Mouse (Mus musculus): ENCODE measurements around the gene Tox2. TPM values are rescaled to one million over a fixed set of nuclear protein-coding genes. Genes with fewer than 3 reads are reported as not detected.
A peak's percentile ranks its signal among the peaks of the same experiment; 100 is the strongest.

Gene Tox2
- polyA plus RNA-seq, 1 experiment from 2014 or later: 20.6 TPM

DNA sequence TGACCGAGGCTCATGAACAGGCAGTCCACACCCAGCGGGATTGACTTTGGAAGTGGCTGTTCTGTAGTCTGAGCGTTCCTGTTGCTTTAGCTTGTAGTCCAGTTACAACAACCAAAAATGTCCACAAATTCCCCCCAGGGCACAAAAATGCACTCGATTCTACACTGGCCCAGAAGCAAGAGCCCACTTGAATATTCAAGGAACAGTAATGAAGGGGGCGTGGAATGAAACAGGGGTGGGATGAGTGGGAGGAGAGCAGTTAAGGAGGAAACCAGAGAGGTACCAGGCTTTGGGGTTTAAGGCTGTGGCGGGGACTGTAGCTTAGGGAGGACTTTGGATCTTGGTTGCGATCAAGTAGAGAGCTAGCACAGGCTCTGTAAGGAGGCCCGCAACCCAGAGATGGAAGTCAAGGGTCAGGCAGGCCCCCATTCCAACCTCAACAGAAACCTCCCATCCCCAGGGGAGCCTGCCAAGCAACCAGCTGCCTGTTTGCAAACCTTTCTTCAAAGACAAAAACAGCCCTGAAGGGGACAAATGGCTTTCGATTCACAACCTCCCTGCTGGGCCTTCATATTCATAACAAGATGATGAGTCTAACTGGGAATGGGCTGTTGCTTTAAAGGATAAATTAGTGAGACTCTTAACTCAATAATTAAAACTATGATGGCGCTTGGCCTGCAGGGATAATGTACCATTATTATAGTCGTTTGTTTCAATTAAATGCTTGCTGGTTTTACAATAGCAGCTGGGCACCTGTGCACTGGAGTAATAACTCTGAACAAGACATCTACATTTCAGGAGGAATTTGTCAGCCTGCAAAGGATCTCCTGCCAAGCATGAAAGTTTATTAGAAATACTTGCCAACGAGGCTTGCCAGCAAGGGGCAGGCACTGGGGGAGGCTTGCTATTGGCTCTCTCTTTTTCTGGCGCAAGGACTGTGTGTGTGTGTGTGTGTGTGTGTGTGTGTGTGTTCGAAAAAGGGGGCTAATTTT is 97.4 kb downstream of the Tox2 start:
- Histone ChIP-seq H3K4me2 (no peak overlapping the region), H3K27ac (peak overlapping the region; percentile 75), H3K9me3 (no peaks in the 10 kb centered on the region), H3K4me3 (no peak overlapping the region), H3K9ac (no peak overlapping the region), H3K27me3 (peaks cover 78% of the 10 kb centered on the region), H3K4me1 (replicated peaks) (peaks cover 77% of the 10 kb centered on the region), H3K36me3 (no peaks in the 10 kb centered on the region)
- WGBS: 27% methylated on average over 14 of the region's 14 CpGs
- peak; percentile 71 for ATAC-seq (ENCODE audit: low FRiP score)

DNA sequence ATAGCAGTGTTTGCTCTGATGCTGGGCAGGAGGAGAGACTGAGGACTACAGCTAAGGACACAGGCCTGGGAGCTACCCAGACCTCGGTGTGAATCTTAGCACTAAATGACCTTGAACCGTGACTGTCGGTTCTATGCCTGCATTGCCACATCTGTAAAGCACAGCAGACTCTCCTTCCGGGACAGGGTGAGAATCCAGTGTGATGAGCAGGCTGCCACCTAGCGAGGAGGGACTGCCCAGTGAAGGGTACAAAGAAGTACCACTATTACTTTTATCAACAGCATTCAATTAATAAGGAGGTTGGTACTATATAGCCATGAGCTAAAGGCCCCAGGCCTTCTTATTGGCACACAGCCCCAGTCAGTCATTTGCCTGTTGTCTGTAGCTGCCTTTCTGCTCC is 98.7 kb downstream of the Tox2 start:
- WGBS: 55% methylated on average over 5 of the region's 5 CpGs
- H3K4me1 ChIP-seq (replicated peaks): peaks cover 64% of the 10 kb centered on the region
- no peak overlapping the region for H3K9ac ChIP-seq
- peak overlapping the region; percentile 25 for H3K27ac ChIP-seq
- H3K36me3 ChIP-seq: no peaks in the 10 kb centered on the region
- no peak overlapping the region for H3K4me2 ChIP-seq
- ATAC-seq (ENCODE audit: low FRiP score): no peak
- H3K27me3 ChIP-seq: peaks cover 69% of the 10 kb centered on the region
- no peaks in the 10 kb centered on the region for H3K9me3 ChIP-seq
- no peak overlapping the region for H3K4me3 ChIP-seq

DNA sequence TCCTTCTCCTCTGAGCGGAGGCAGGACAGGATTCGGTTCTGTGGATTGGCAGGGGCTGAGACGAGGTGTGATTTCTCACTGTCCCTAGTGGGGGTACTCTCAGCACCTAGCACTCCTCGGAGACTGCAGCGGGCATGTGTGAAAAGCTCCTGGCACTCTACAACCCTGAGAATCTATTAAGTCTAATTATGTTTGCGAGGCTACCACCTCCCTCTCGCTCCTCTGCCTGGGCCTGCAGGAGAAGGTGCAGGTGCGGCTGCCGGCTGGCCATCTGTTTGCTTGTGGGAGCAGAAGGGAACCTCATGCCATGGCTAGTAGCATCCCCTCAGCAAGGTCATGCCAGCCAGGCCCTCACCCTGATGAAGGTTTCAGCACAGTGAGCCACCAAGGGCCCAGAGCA is 100.1 kb downstream of the Tox2 start:
- Histone ChIP-seq H3K27ac (peak overlapping the region; percentile 40; the same call in 1 of the 2 replicates), H3K4me2 (no peak overlapping the region), H3K4me3 (no peak overlapping the region), H3K4me1 (replicated peaks) (peaks cover 51% of the 10 kb centered on the region), H3K36me3 (no peaks in the 10 kb centered on the region), H3K9ac (0 out of 2 replicates have a peak overlapping the region, but pooled peaks have one; percentile 19), H3K9me3 (no peaks in the 10 kb centered on the region), H3K27me3 (peaks cover 68% of the 10 kb centered on the region)
- 45% methylated on average over 9 of the region's 9 CpGs for WGBS
- ATAC-seq (ENCODE audit: low FRiP score): no peak

DNA sequence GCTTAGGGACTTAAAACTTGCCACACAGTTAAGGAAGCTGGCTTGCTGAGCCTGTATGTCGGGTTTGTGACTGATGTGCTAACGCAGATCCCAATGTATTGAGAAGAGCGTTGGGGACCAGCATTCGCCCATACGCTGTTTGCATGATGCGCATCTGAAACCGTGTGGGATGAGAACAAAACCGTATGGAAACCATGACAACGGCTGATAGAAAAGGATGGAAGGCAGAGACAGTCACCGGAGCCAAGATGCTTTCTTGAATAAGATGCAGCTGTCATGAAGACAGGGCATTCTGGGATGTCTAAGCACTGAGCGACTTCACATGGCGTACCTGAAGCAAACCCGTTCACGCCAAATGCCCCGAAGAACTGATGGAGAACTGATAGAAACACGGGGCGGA is 106.5 kb downstream of the Tox2 start:
- Histone ChIP-seq H3K4me1 (replicated peaks) (0 out of 2 replicates have a peak, but pooled peaks cover 8% of the 10 kb centered on the region), H3K4me2 (no peak overlapping the region), H3K9ac (no peak overlapping the region), H3K36me3 (no peaks in the 10 kb centered on the region), H3K4me3 (no peak overlapping the region), H3K9me3 (no peaks in the 10 kb centered on the region), H3K27me3 (peaks cover 30% of the 10 kb centered on the region), H3K27ac (no peak overlapping the region)
- no peak for ATAC-seq (ENCODE audit: low FRiP score)
- 61% methylated on average over 17 of the region's 17 CpGs for WGBS

DNA sequence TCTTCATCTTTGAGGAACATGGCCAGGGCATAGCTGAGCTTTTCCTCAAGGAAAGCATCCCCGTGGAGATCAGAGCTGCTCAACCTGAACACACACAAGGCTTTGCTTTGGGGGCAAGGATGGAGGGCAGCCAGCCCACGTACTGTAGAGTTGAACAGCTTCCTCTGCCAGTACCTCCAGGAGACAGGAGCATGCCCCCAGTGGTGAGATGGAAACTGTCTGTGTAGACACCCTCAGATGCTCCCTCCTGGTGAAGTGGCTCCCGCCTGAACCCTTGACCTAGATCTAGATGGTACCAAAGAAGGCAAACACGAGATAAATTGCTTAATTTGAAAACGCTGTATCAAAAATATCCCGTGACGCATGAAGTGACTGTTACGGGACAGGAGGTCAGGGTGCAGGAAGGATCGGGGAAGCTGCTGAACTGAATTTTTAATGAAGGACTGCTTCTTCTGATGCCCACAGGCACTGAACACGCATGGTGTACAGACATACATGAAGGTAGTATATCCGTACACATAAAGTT is 107.3 kb downstream of the Tox2 start:
- Histone ChIP-seq H3K9me3 (no peaks in the 10 kb centered on the region), H3K36me3 (no peaks in the 10 kb centered on the region), H3K9ac (no peak overlapping the region), H3K27me3 (peaks cover 24% of the 10 kb centered on the region), H3K4me2 (no peak overlapping the region), H3K4me1 (replicated peaks) (0 out of 2 replicates have a peak, but pooled peaks cover 8% of the 10 kb centered on the region), H3K27ac (no peak overlapping the region), H3K4me3 (no peak overlapping the region)
- WGBS: 74% methylated on average over 11 of the region's 11 CpGs
- no peak for ATAC-seq (ENCODE audit: low FRiP score)

DNA sequence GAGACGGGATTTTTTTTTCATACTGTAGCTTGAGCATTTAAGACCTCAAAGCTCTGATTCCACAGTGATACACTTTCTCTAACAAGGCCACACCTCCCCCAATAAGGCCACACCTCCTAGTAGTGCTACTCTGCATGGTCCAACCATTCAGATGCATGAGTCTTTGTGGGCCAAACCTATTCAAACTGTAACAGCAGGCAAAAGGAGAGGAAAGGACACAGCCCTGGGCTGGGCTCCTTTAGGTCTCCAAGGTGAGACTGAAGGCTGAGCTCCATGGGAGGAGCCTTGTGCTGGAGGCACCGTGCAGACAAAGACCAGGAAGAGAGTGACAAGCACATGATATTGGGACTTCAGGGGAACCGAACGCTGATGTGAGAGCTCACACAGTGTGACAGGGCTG is 114.4 kb downstream of the Tox2 start:
- WGBS: 87% methylated on average over 4 of the region's 4 CpGs
- Histone ChIP-seq H3K4me3 (no peak overlapping the region), H3K36me3 (peaks cover 17% of the 10 kb centered on the region; the same call in 1 of the 2 replicates), H3K4me1 (replicated peaks) (no peaks in the 10 kb centered on the region), H3K9ac (no peak overlapping the region), H3K9me3 (no peaks in the 10 kb centered on the region), H3K4me2 (no peak overlapping the region), H3K27ac (no peak overlapping the region), H3K27me3 (peaks cover 30% of the 10 kb centered on the region; the same call in 1 of the 2 replicates)
- ATAC-seq (ENCODE audit: low FRiP score): no peak

DNA sequence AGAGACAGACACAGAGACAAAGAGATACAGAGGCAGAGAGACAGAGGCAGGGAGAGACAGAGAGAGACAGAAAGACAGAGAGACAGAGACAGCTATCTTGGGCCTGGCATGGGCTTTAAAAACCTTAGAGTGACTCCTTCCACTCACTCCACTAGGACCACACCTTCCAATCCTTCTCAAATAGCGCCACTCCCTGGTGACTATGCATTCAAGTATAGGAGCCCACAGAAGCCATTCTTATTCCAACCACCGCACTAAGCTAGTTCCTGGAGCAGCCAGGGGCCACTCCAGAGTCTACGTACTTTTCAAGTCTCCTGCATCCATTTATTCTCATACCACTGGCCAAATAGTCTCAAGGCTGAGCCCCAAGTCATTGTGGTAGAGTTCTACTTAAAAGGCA is 115.9 kb downstream of the Tox2 start:
- peaks cover 17% of the 10 kb centered on the region; the same call in 1 of the 2 replicates for H3K36me3 ChIP-seq
- H3K4me1 ChIP-seq (replicated peaks): no peaks in the 10 kb centered on the region
- 85% methylated on average over 3 of the region's 3 CpGs for WGBS
- H3K4me2 ChIP-seq: no peak overlapping the region
- H3K9ac ChIP-seq: no peak overlapping the region
- ATAC-seq (ENCODE audit: low FRiP score): no peak
- H3K4me3 ChIP-seq: no peak overlapping the region
- H3K27me3 ChIP-seq: peaks cover 30% of the 10 kb centered on the region; the same call in 1 of the 2 replicates
- H3K27ac ChIP-seq: no peak overlapping the region
- no peaks in the 10 kb centered on the region for H3K9me3 ChIP-seq

DNA sequence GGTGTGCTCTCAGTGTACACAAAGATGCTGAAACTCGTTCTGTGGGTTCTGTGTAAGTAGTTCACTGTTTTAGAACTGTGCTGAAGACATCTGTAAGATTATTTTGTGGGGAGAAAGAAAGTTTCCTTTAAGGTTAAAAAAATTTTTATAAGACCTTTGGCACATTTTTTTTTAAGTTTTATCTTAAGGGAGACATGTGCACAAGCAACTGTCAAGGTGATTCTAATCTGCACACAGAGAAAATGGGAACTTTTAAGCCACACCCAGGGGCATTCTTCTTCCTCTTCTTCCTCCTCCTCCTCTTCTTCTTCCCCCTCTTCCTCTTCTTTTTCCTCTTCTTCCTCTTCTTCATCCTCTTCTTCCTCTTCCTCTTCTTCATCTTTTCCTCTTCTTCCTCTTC is 120.2 kb downstream of the Tox2 start:
- no peak for ATAC-seq (ENCODE audit: low FRiP score)
- H3K27ac ChIP-seq: no peak overlapping the region

DNA sequence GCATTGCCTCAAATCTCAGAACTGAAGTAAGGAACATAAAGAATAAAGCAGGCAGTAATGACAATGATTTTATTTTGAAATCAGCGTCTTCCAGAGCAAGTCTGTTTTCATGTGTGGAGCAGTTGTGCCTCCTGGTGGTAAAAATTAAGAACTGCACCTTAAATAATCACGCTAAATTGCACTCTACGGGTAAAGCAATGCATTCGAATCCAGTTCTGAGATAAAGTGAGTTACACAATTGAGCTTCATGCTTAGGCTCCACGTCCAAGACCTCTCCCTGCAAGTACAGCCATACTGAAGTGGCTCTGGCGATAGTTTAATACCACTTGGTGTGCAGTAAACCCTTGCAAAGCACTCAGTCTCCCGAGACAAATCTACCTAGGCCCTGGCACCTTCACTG is 127.8 kb downstream of the Tox2 start:
- H3K36me3 ChIP-seq: no peaks in the 10 kb centered on the region
- 30% methylated on average over 7 of the region's 7 CpGs for WGBS
- H3K4me1 ChIP-seq (replicated peaks): no peaks in the 10 kb centered on the region
- no peak overlapping the region for H3K9ac ChIP-seq
- no peaks in the 10 kb centered on the region for H3K9me3 ChIP-seq
- ATAC-seq (ENCODE audit: low FRiP score): no peak
- H3K27ac ChIP-seq: no peak overlapping the region
- no peak overlapping the region for H3K4me3 ChIP-seq
- H3K4me2 ChIP-seq: no peak overlapping the region
- H3K27me3 ChIP-seq: peaks cover 12% of the 10 kb centered on the region; the same call in 1 of the 2 replicates

More for the DNA sequence above, 120.2 kb downstream of the Tox2 start:
- H3K4me1 ChIP-seq (replicated peaks): no peaks in the 10 kb centered on the region
- H3K27me3 ChIP-seq: 0 out of 2 replicates have a peak, but pooled peaks cover 9% of the 10 kb centered on the region
- peaks cover 12% of the 10 kb centered on the region; the same call in 1 of the 2 replicates for H3K36me3 ChIP-seq
- H3K4me3 ChIP-seq: no peak overlapping the region
- WGBS: 58% methylated on average over 1 of the region's 1 CpGs
- no peak overlapping the region for H3K9ac ChIP-seq
- H3K4me2 ChIP-seq: no peak overlapping the region
- no peaks in the 10 kb centered on the region for H3K9me3 ChIP-seq

DNA sequence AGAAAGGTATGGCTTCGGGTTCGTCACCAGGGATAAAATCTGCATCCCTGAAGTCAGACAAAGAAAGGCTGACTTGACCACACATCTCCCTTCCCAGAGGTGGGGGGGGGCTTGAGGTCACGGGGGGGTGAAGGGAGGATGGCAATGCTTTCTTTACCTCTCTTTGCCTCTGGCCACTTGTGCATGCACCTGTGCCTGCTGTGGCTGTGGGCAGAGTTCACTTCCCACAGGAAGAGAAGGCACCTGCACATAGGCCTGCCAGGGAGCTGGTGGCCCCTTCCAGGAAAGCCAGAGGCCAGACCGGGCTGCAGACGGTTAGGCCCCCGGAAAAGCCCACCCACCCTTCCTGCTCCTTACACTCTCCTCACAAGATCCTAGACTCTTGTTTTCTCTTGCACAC is 128.5 kb downstream of the Tox2 start:
- no peak for ATAC-seq (ENCODE audit: low FRiP score)
- Histone ChIP-seq H3K36me3 (no peaks in the 10 kb centered on the region), H3K4me3 (no peak overlapping the region), H3K27me3 (peaks cover 16% of the 10 kb centered on the region), H3K27ac (no peak overlapping the region), H3K4me2 (no peak overlapping the region), H3K4me1 (replicated peaks) (no peaks in the 10 kb centered on the region), H3K9me3 (no peaks in the 10 kb centered on the region), H3K9ac (no peak overlapping the region)
- 88% methylated on average over 6 of the region's 6 CpGs for WGBS

DNA sequence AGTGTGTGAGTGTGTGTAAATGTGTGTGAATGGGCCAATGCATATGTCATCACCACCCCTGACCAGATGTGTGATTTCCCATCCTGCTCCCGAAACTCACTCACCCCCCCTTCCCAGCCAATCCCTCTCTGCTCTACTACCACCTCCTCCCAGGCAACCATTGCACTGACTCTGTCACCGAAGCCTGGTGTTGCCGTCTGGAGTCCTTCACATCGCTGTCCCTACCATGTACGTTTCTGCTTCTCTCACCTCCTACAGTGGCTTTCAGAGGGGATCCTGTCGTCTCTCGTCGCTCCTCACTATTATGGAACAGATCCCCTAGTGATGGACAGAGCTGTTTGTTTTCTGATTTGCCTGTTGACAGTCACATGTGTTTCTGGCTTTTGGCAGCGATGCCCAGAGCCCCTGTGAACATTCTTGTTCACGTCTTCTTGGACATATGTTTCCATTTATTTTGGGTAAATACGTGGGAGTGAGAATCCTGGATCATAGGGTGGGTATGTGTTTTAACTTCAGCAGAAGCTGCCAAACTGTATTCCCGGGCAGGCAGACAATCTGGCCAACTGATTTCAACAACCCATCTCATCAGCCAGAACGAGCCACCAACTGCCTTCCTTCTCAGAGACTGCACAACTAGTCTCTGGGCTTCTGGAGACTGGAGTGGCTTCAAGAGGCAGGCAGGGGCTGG is 129.6 kb downstream of the Tox2 start:
- Histone ChIP-seq H3K4me2 (no peak overlapping the region), H3K27ac (no peak overlapping the region), H3K9ac (no peak overlapping the region), H3K27me3 (peaks cover 27% of the 10 kb centered on the region), H3K9me3 (no peaks in the 10 kb centered on the region), H3K4me3 (no peak overlapping the region), H3K4me1 (replicated peaks) (no peaks in the 10 kb centered on the region), H3K36me3 (no peaks in the 10 kb centered on the region)
- ATAC-seq (ENCODE audit: low FRiP score): no peak
- WGBS: 72% methylated on average over 13 of the region's 13 CpGs

DNA sequence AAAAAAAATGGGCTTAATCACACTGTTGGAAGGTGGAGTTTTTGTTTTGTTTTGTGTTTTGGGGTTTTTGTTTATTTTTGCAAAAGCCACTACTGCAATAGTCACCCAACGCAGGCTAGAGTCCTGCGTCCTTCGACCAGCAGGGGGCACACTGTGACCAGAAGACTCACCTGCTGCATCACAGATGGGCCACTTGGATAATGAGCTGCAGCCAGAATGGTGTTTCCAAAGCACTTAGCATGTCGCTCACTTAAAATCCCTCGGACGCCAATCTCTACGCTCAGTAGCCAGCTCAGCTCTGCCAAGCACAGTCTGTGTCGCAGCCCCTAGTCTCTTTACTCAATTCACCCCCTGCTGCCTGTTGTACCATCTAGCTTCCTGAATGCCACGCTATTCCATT is 137.3 kb downstream of the Tox2 start:
- H3K27me3 ChIP-seq: peaks cover 70% of the 10 kb centered on the region

More for the DNA sequence above, 137.3 kb downstream of the Tox2 start:
- Histone ChIP-seq H3K36me3 (no peaks in the 10 kb centered on the region), H3K27ac (no peak overlapping the region), H3K4me1 (replicated peaks) (peaks cover 14% of the 10 kb centered on the region), H3K9ac (no peak overlapping the region), H3K9me3 (no peaks in the 10 kb centered on the region), H3K4me2 (no peak overlapping the region), H3K4me3 (no peak overlapping the region)
- ATAC-seq (ENCODE audit: low FRiP score): no peak
- 27% methylated on average over 9 of the region's 9 CpGs for WGBS
